Mouse (Mus musculus) cerebellum, adult 2 months (tissue): ENCODE data around the gene Msh3.

Source experiments
- CTCF ChIP-seq: fragments of 200-500 bp; IDR thresholded peaks from 2 replicates; pipeline ENCODE4 v1.5.1; 2011; ENCODE audit warnings: low read depth, mild to moderate bottlenecking, control low read depth, low read length, moderate library complexity, borderline replicate concordance; ENCODE audit not compliant: insufficient read depth
- POLR2A ChIP-seq: fragments of 200-500 bp; IDR thresholded peaks from 2 replicates; pipeline ENCODE4 v1.6.1; 2011; ENCODE audit warnings: low read length, control low read depth, borderline replicate concordance; ENCODE audit not compliant: insufficient read depth

DNA sequence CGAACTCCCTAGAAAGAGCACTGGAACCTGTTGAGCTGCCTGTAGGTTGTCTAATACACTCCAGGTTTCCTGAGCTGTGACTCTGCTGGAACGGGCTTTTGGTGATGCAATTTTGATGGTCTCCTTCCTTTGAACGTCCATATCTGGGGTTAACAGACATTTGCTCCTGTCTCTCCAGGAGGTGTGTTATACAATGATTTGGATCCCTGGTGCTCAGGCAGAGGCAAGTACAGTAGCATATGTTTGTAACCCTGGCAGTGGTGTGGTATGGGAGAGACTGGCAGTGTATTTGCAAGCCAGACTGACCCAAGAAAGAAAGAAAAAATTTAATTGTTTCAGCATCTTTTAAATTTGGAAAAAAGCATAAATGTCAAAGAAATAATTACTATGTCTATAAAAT is 32.6 kb upstream of the Msh3 start:
- TF ChIP-seq CTCF (no peak), POLR2A (no peak)
